Mouse (Mus musculus): ENCODE measurements at regions not wholly inside any gene's neighbourhood (a gene's known extent, or its start where the extent isn't known, plus 50 kb on each side); places are given as distances from the start of the nearest gene placed in this dataset.

DNA sequence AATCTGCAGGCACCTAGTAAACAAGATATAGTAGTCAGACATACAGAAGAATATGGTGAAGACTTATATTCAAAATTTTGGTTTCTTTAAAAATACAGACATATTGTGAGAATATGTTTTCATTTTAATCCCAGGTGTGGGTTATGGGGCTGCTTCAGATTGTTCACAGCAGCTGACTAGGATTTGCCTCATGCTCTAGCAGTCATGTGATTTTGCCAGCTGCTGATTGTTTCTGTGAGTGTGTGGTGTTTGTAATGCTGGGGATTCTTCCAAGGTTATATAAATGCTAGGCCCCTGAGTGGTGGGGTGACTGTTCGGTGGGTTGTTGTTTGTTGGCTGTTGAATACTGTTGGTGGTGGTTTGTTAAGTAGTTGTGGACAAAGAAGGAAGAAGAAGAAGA is 97.9 kb upstream of the Rbms1 start:
- Histone ChIP-seq H3K4me3 (ENCODE audit: low read depth, low read length) (no peak overlapping the region), H3K9me3 (replicated peaks; ENCODE audit: control insufficient read depth, insufficient read depth, low read length, poor library complexity, severe bottlenecking) (no peaks in the 10 kb centered on the region), H3K36me3 (ENCODE audit: control insufficient read depth, insufficient read depth, low read length, poor library complexity, severe bottlenecking) (no peaks in the 10 kb centered on the region), H3K27me3 (ENCODE audit: control insufficient read depth, insufficient read depth, low read length, poor library complexity, severe bottlenecking) (no peaks in the 10 kb centered on the region), H3K4me1 (ENCODE audit: control insufficient read depth, insufficient read depth, low read length) (no peaks in the 10 kb centered on the region), H3K9ac (ENCODE audit: low read depth, poor library complexity, severe bottlenecking) (no peak overlapping the region), H3K27ac (ENCODE audit: insufficient read depth, low read length) (no peak overlapping the region)
- no peak for TF ChIP-seq POLR2A (IDR thresholded peaks at IDR 0.05; ENCODE audit: insufficient read depth, low read length)
- no peak for TF ChIP-seq CTCF (IDR thresholded peaks at IDR 0.05; ENCODE audit: low read depth, low read length)

DNA sequence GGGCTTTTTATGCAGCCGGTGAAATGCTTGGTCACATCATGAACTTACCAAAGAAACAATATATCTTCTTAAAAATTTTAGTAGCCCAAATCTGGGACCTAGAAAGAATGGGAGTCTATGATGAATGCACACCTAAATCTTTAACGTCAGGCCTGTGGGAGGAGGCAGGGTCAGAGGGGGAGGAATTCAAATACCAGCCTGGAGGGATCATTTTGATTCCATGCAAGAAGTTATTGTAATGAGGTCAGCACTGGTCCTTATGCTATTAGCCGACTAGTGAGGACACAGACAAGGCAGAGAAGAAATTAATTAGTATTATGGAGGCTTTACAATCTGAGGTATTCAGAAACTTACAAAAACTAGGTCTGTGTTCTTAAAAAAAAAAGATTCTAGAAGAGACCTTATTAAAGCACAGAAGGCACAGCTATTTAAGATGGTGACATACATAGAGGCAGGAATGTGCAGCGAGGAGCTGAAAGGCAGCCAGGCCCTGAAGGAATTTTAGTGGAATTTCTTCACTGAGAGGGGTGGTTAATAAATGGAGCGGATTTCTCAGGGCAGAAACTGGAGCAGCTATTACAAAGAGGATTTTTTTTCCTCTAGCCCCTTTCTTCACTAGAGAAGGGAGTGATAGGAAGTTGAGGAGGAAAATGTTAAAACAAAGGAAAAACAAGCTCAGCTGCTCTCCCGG is 95.7 kb upstream of the Rbms1 start:
- TF ChIP-seq POLR2A (IDR thresholded peaks at IDR 0.05; ENCODE audit: insufficient read depth, low read length), result no peak
- TF ChIP-seq EP300 (IDR thresholded peaks at IDR 0.05; ENCODE audit: insufficient read depth, low read depth, low read length), result no peak
- no peak for TF ChIP-seq CTCF (IDR thresholded peaks at IDR 0.05; ENCODE audit: low read depth, low read length)
- Histone ChIP-seq H3K9me3 (replicated peaks; ENCODE audit: control insufficient read depth, insufficient read depth, low read length, poor library complexity, severe bottlenecking) (no peaks in the 10 kb centered on the region), H3K27me3 (ENCODE audit: control insufficient read depth, insufficient read depth, low read length, poor library complexity, severe bottlenecking) (no peaks in the 10 kb centered on the region), H3K4me1 (ENCODE audit: control insufficient read depth, insufficient read depth, low read length) (no peaks in the 10 kb centered on the region), H3K36me3 (ENCODE audit: control insufficient read depth, insufficient read depth, low read length, poor library complexity, severe bottlenecking) (no peaks in the 10 kb centered on the region), H3K4me3 (ENCODE audit: low read depth, low read length) (no peak overlapping the region), H3K9ac (ENCODE audit: low read depth, poor library complexity, severe bottlenecking) (no peak overlapping the region), H3K27ac (ENCODE audit: insufficient read depth, low read length) (no peak overlapping the region)

DNA sequence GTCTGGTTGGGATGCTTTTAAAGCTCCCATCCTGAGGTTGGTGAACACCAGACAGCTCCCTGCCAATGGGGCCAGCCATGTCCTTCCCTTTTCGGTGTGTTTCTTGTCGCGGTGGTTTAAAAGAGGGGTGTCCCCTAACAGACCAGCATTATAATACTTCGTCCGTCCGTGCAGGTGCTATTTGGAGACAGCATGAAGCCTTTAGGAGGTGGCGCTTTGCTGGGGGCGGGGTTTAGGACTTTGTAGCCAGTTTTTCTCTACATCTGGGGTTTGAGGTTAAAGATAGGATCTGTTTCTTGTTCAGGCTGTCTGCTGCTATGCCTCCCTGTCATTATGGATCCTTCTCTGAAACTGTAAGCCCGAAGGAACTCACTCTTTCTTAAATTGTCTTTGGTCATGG is 89.3 kb upstream of the Rbms1 start:
- Histone ChIP-seq H3K27ac (ENCODE audit: insufficient read depth, low read length) (no peak overlapping the region), H3K4me3 (ENCODE audit: low read depth, low read length) (no peak overlapping the region), H3K9ac (ENCODE audit: low read depth, poor library complexity, severe bottlenecking) (no peak overlapping the region), H3K27me3 (ENCODE audit: control insufficient read depth, insufficient read depth, low read length, poor library complexity, severe bottlenecking) (peaks cover 2% of the 10 kb centered on the region; the same call in 1 of the 2 replicates), H3K4me1 (ENCODE audit: control insufficient read depth, insufficient read depth, low read length) (no peaks in the 10 kb centered on the region), H3K36me3 (ENCODE audit: control insufficient read depth, insufficient read depth, low read length, poor library complexity, severe bottlenecking) (no peaks in the 10 kb centered on the region), H3K9me3 (replicated peaks; ENCODE audit: control insufficient read depth, insufficient read depth, low read length, poor library complexity, severe bottlenecking) (no peaks in the 10 kb centered on the region)
- no peak for TF ChIP-seq CTCF (IDR thresholded peaks at IDR 0.05; ENCODE audit: low read depth, low read length)
- TF ChIP-seq EP300 (IDR thresholded peaks at IDR 0.05; ENCODE audit: insufficient read depth, low read depth, low read length), result no peak
- no peak for TF ChIP-seq POLR2A (IDR thresholded peaks at IDR 0.05; ENCODE audit: insufficient read depth, low read length)

DNA sequence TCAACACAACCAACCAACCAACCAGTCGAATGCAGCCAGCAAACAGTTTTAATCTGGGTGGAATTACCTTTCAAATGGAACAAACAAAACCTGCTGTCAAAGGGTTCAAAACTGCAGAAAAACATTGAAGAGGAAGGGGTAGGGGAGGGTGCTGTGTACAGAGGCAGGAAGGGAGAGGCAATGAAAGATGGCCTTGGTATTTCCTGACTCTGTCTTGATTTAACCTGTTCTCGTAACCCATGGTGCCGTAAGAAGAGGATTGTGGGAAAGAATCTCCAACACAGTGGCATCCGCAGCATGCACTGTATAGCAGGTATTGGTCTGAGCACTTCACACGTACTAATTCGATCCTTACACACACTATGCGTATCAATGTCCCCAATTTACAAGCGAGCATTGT is 88.8 kb upstream of the Rbms1 start:
- Histone ChIP-seq H3K27ac (ENCODE audit: insufficient read depth, low read length) (no peak overlapping the region), H3K4me3 (ENCODE audit: low read depth, low read length) (no peak overlapping the region), H3K9me3 (replicated peaks; ENCODE audit: control insufficient read depth, insufficient read depth, low read length, poor library complexity, severe bottlenecking) (no peaks in the 10 kb centered on the region), H3K36me3 (ENCODE audit: control insufficient read depth, insufficient read depth, low read length, poor library complexity, severe bottlenecking) (no peaks in the 10 kb centered on the region), H3K27me3 (ENCODE audit: control insufficient read depth, insufficient read depth, low read length, poor library complexity, severe bottlenecking) (peaks cover 2% of the 10 kb centered on the region; the same call in 1 of the 2 replicates), H3K4me1 (ENCODE audit: control insufficient read depth, insufficient read depth, low read length) (no peaks in the 10 kb centered on the region), H3K9ac (ENCODE audit: low read depth, poor library complexity, severe bottlenecking) (no peak overlapping the region)
- TF ChIP-seq POLR2A (IDR thresholded peaks at IDR 0.05; ENCODE audit: insufficient read depth, low read length), result no peak
- no peak for TF ChIP-seq EP300 (IDR thresholded peaks at IDR 0.05; ENCODE audit: insufficient read depth, low read depth, low read length)
- TF ChIP-seq CTCF (IDR thresholded peaks at IDR 0.05; ENCODE audit: low read depth, low read length), result no peak

DNA sequence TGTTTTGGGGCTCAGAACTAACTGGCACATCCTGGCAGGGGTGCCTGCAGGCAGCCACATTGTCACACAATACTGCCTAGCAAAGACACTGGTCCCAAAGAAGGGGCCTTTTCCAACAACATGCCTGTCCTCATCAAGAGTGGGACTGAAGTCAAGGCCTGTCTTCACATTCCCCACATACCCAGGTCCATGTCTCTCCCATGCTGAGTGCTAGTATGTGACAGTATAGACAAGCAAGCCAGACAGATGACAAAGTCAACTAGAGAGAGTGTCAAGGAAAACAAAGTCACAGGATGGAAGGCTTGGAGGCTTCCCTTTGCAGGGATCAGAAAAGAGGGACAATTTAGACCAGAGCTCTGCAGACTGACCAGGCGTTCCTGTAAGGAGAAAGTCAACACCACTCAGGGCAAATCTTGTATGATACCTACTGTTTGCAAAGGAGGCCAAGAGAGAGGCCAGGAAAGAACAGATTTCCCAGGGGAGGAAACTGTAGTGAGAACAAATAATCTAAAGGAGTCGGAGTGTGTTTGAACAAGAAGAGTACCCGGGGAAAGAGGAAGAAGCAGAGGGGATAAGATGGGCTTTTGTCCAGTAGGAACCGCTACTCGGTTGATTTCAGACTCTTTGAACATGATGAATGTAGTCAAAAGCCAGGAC is 83.2 kb upstream of the Rbms1 start:
- TF ChIP-seq EP300 (IDR thresholded peaks at IDR 0.05; ENCODE audit: insufficient read depth, low read depth, low read length) (no peak), CTCF (IDR thresholded peaks at IDR 0.05; ENCODE audit: low read depth, low read length) (no peak), POLR2A (IDR thresholded peaks at IDR 0.05; ENCODE audit: insufficient read depth, low read length) (no peak)
- Histone ChIP-seq H3K9me3 (replicated peaks; ENCODE audit: control insufficient read depth, insufficient read depth, low read length, poor library complexity, severe bottlenecking) (no peaks in the 10 kb centered on the region), H3K27ac (ENCODE audit: insufficient read depth, low read length) (no peak overlapping the region), H3K36me3 (ENCODE audit: control insufficient read depth, insufficient read depth, low read length, poor library complexity, severe bottlenecking) (no peaks in the 10 kb centered on the region), H3K27me3 (ENCODE audit: control insufficient read depth, insufficient read depth, low read length, poor library complexity, severe bottlenecking) (no peaks in the 10 kb centered on the region), H3K4me1 (ENCODE audit: control insufficient read depth, insufficient read depth, low read length) (no peaks in the 10 kb centered on the region), H3K9ac (ENCODE audit: low read depth, poor library complexity, severe bottlenecking) (no peak overlapping the region), H3K4me3 (ENCODE audit: low read depth, low read length) (no peak overlapping the region)

DNA sequence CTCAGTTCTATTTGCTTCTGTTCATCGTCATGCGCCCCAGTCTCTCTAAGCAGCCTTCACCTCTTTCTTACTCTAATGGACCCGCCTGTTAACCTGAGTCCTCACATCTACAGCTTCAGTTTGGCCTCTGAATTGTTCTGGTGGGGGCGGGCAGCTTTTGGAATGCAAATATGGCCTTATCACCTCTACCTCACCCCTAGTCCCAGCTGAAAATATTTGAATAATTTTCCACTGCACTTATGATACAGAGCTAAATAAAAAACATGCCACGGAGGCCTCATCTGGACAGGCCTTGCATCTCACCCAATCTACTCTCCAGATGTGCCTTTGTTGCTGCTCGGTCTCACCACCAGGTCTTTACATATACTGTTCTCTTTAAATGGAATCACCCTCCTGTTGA is 82.5 kb upstream of the Rbms1 start:
- Histone ChIP-seq H3K9ac (ENCODE audit: low read depth, poor library complexity, severe bottlenecking) (no peak overlapping the region), H3K27me3 (ENCODE audit: control insufficient read depth, insufficient read depth, low read length, poor library complexity, severe bottlenecking) (no peaks in the 10 kb centered on the region), H3K4me1 (ENCODE audit: control insufficient read depth, insufficient read depth, low read length) (no peaks in the 10 kb centered on the region), H3K4me3 (ENCODE audit: low read depth, low read length) (no peak overlapping the region), H3K36me3 (ENCODE audit: control insufficient read depth, insufficient read depth, low read length, poor library complexity, severe bottlenecking) (no peaks in the 10 kb centered on the region), H3K27ac (ENCODE audit: insufficient read depth, low read length) (no peak overlapping the region), H3K9me3 (replicated peaks; ENCODE audit: control insufficient read depth, insufficient read depth, low read length, poor library complexity, severe bottlenecking) (no peaks in the 10 kb centered on the region)
- no peak for TF ChIP-seq POLR2A (IDR thresholded peaks at IDR 0.05; ENCODE audit: insufficient read depth, low read length)
- TF ChIP-seq CTCF (IDR thresholded peaks at IDR 0.05; ENCODE audit: low read depth, low read length), result no peak
- no peak for TF ChIP-seq EP300 (IDR thresholded peaks at IDR 0.05; ENCODE audit: insufficient read depth, low read depth, low read length)

Measured in ES-Bruce4 (cell line).